Mouse (Mus musculus) neural tube, embryonic 14.5 days (tissue): ENCODE data around the gene Ethe1. TPM values are rescaled to one million over a fixed set of nuclear protein-coding genes. Genes with fewer than 3 reads are reported as not detected.
A peak's percentile ranks its signal among the peaks of the same experiment; 100 is the strongest.

Source experiments
- ATAC-seq: fragments of 200-750 bp; cut with Nextera tagmentation; 2 replicates; pipeline ENCODE4 v1.8.0; 2017; ENCODE audit warnings: low read depth, mild to moderate bottlenecking, moderate TSS enrichment, moderate library complexity
- H3K27ac ChIP-seq: fragments of 300-500 bp; sonication (generic); 2 replicates; pipeline ENCODE4 v1.5.1; 2014; ENCODE audit warnings: low read depth, mild to moderate bottlenecking, control low read depth, low read length, moderate library complexity, mixed read lengths
- H3K27me3 ChIP-seq: fragments of 300-500 bp; sonication (generic); 2 replicates; pipeline ENCODE4 v1.6.1; 2014; ENCODE audit warnings: low read length; ENCODE audit not compliant: control insufficient read depth, insufficient read depth
- H3K36me3 ChIP-seq: fragments of 300-500 bp; sonication (generic); 2 replicates; pipeline ENCODE4 v1.6.1; 2014; ENCODE audit warnings: low read length, mixed read lengths; ENCODE audit not compliant: control insufficient read depth, insufficient read depth
- H3K4me1 ChIP-seq: fragments of 300-500 bp; sonication (generic); 2 replicates; pipeline ENCODE4 v1.6.1; 2014; ENCODE audit warnings: low read length; ENCODE audit not compliant: control insufficient read depth, insufficient read depth
- H3K4me2 ChIP-seq: fragments of 300-500 bp; sonication (generic); 2 replicates; pipeline ENCODE4 v1.6.1; 2014; ENCODE audit warnings: mild to moderate bottlenecking, low read depth, low read length, control low read depth
- H3K4me3 ChIP-seq: fragments of 300-500 bp; sonication (generic); 2 replicates; pipeline ENCODE4 v1.5.1; 2014; ENCODE audit warnings: low read depth, low read length, control low read depth, mixed read lengths
- H3K9ac ChIP-seq: fragments of 300-500 bp; sonication (generic); replicated peaks from 2 replicates; pipeline ENCODE4 v1.6.1; 2014; ENCODE audit warnings: low read depth, mild to moderate bottlenecking, control low read depth, low read length, mixed read lengths
- H3K9me3 ChIP-seq: fragments of 300-500 bp; sonication (generic); 2 replicates; pipeline ENCODE4 v1.6.1; 2016; ENCODE audit warnings: low read length; ENCODE audit not compliant: control insufficient read depth
- WGBS: fragments of 180-500 bp; shearing (Covaris S2); extraction: QIAGEN DNeasy Blood & Tissue Kit; methylation state at CpG from one replicate; pipeline ENCODE4 v1.1.7; 2014; 5-methylcytosine and 5-hydroxymethylcytosine counted together
- polyA plus RNA-seq: library from polyadenylated mRNA; unstranded; fragments of >200 nt; fragmentation: Nextera tagmentation; extraction: Ambion mirVana; gene quantifications from 2 replicates; pipeline ENCODE4 v1.2.1, GENCODE M21; 2014

Gene Ethe1
- polyA plus RNA-seq, 1 experiment from 2014 or later: 27.9 TPM

- Histone ChIP-seq H3K4me3 (no peak overlapping the region), H3K27me3 (no peaks in the 10 kb centered on the region), H3K9me3 (no peaks in the 10 kb centered on the region), H3K4me2 (no peak overlapping the region), H3K9ac (no peak overlapping the region), H3K36me3 (peaks cover 10% of the 10 kb centered on the region), H3K27ac (no peak overlapping the region), H3K4me1 (no peaks in the 10 kb centered on the region)
- WGBS: 89% methylated on average over 4 of the region's 4 CpGs
- no peak for ATAC-seq
These were observed 18.8 kb upstream of the Ethe1 start for GRCm38 (mm10) chr7:24568512-24568911.

GRCm38 (mm10) chr7:24571071-24571470 is 16.3 kb upstream of the Ethe1 start:
- H3K4me2 ChIP-seq: no peak overlapping the region
- no peaks in the 10 kb centered on the region for H3K4me1 ChIP-seq
- no peak overlapping the region for H3K4me3 ChIP-seq
- no peaks in the 10 kb centered on the region for H3K9me3 ChIP-seq
- no peak overlapping the region for H3K9ac ChIP-seq
- no peak overlapping the region for H3K27ac ChIP-seq
- no peak for ATAC-seq
- H3K27me3 ChIP-seq: no peaks in the 10 kb centered on the region
- peaks cover 10% of the 10 kb centered on the region for H3K36me3 ChIP-seq
- WGBS: 90% methylated on average over 4 of the region's 4 CpGs

DNA sequence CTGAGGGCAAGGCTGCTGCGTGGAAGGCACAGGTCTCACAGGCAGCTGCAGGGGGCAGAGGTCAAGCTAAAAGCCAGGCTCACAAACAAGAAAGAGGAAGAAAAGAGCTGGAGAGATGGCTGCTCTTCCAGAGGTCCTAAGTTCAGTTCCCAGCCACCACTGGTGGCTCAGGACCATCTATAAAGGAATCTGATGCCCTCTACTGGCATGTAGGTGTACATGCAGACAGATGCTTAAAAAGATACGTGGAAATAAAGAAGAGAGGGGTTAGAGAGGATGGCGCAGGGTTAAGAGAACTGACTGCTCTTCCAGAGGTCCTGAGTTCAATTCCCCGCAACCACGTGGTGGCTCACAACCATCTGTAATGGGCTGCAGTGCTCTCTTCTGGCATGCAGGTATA is 14.9 kb upstream of the Ethe1 start:
- Histone ChIP-seq H3K4me1 (no peaks in the 10 kb centered on the region), H3K4me3 (no peak overlapping the region), H3K4me2 (no peak overlapping the region), H3K27ac (no peak overlapping the region), H3K27me3 (no peaks in the 10 kb centered on the region), H3K9ac (no peak overlapping the region), H3K36me3 (peaks cover 4% of the 10 kb centered on the region; the same call in 1 of the 2 replicates), H3K9me3 (no peaks in the 10 kb centered on the region)
- ATAC-seq: no peak
- 51% methylated on average over 5 of the region's 5 CpGs for WGBS

DNA sequence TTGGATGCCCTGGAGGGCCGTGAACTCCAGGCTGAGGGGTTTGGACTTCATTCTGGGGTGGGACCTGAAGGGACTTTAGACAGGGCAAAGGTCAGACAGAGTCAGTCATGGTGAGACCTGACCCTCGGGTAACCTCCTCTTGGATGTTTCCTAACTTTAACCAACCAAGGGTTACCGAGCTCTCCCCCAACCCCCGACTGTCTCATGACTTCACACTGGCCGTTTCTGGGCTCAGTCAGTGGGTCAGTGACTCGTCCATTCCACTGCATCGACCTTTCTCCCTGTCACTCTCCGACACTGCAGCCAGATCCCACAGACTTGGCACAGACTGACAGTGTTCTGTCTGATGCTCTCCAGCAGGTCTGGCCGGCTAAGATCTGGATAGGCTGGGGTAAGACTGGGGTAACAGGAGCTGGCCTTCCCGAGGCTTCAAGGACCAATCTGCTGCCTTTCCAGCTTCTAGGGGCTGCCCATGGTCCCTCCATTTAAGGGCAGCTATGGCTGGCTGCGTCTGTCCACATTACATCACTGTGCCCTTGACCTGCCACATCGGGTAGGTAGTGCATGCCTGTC is 13.0 kb upstream of the Ethe1 start:
- Histone ChIP-seq H3K9me3 (no peaks in the 10 kb centered on the region), H3K4me1 (no peaks in the 10 kb centered on the region), H3K27ac (no peak overlapping the region), H3K4me3 (no peak overlapping the region), H3K27me3 (no peaks in the 10 kb centered on the region), H3K4me2 (no peak overlapping the region), H3K36me3 (no peaks in the 10 kb centered on the region), H3K9ac (no peak overlapping the region)
- ATAC-seq: no peak
- WGBS: 64% methylated on average over 12 of the region's 12 CpGs

- no peak overlapping the region for H3K4me2 ChIP-seq
- WGBS: 95% methylated on average over 10 of the region's 10 CpGs
- no peaks in the 10 kb centered on the region for H3K9me3 ChIP-seq
- ATAC-seq: no peak
- H3K9ac ChIP-seq: no peak overlapping the region
- no peak overlapping the region for H3K27ac ChIP-seq
- no peaks in the 10 kb centered on the region for H3K4me1 ChIP-seq
- no peaks in the 10 kb centered on the region for H3K27me3 ChIP-seq
- H3K4me3 ChIP-seq: no peak overlapping the region
- no peaks in the 10 kb centered on the region for H3K36me3 ChIP-seq
These were observed 9.5 kb upstream of the Ethe1 start for GRCm38 (mm10) chr7:24577811-24578210.

- Histone ChIP-seq H3K27ac (no peak overlapping the region), H3K36me3 (no peaks in the 10 kb centered on the region), H3K9me3 (no peaks in the 10 kb centered on the region), H3K4me1 (no peaks in the 10 kb centered on the region), H3K4me3 (no peak overlapping the region), H3K27me3 (peaks cover 17% of the 10 kb centered on the region), H3K4me2 (no peak overlapping the region), H3K9ac (no peak overlapping the region)
- no peak for ATAC-seq
- 91% methylated on average over 6 of the region's 6 CpGs for WGBS
These were observed 2.5 kb upstream of the Ethe1 start for GRCm38 (mm10) chr7:24584876-24585275.

DNA sequence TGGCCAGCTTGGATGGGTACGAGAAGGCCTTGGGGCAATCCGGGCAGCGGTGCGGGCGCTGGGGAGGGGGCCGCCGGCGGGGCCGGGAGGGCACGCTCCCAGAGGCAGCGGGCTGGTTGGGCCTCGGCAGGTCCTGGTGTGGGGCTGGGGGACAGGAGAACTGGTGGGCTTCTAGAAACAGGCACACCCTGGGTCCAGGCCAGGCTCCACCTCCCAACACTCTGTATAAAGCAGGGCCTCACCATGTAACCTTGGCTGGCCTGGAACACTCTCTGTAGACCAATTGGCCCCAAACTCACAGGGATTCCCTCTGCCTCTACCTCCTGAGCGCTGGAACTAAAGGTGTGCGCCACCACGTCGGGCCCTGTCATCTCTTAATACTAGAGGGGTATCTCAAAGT is 1.3 kb upstream of the Ethe1 start:
- peak; percentile 19; the same call in 1 of the 2 replicates for ATAC-seq
- no peak overlapping the region for H3K27ac ChIP-seq
- no peak overlapping the region for H3K4me2 ChIP-seq
- no peaks in the 10 kb centered on the region for H3K36me3 ChIP-seq
- no peak overlapping the region for H3K9ac ChIP-seq
- peaks cover 17% of the 10 kb centered on the region for H3K27me3 ChIP-seq
- no peaks in the 10 kb centered on the region for H3K4me1 ChIP-seq
- H3K9me3 ChIP-seq: no peaks in the 10 kb centered on the region
- WGBS: 46% methylated on average over 16 of the region's 16 CpGs
- no peak overlapping the region for H3K4me3 ChIP-seq

GRCm38 (mm10) chr7:24586828-24587227 is 515 bp upstream of the Ethe1 start:
- Histone ChIP-seq H3K4me3 (peak overlapping the region; percentile 51), H3K4me1 (no peaks in the 10 kb centered on the region), H3K4me2 (peak overlapping the region; percentile 68), H3K27ac (no peak overlapping the region), H3K9ac (peak overlapping the region; percentile 71), H3K27me3 (peaks cover 17% of the 10 kb centered on the region), H3K36me3 (no peaks in the 10 kb centered on the region), H3K9me3 (no peaks in the 10 kb centered on the region)
- WGBS: 8% methylated on average over 8 of the region's 8 CpGs
- peak; percentile 60 for ATAC-seq

DNA sequence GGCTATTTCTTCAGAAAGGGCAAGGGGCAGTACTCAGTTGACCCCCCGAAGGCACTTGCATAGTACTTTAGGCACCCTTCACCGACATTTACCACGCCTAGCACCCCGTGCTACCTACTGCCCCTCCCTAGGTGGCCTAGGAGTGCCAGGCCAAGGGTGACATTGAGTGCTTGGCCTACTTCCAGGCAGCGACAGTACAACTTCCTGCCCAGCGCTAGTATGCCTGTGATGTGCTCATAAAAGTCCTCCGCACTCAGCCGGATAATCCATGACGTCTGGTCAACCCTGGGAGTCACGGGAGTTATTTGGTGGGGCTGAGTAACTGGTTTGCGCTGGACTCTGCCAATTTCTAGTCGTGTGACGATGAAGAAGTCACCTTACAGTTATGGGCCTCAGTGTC is 993 bp downstream of the Ethe1 start:
- H3K27ac ChIP-seq: no peak overlapping the region
- WGBS: 85% methylated on average over 13 of the region's 13 CpGs
- no peaks in the 10 kb centered on the region for H3K9me3 ChIP-seq
- H3K4me1 ChIP-seq: peaks cover under 1% of the 10 kb centered on the region; the same call in 1 of the 2 replicates
- no peak overlapping the region for H3K4me3 ChIP-seq
- no peak overlapping the region for H3K9ac ChIP-seq
- H3K27me3 ChIP-seq: peaks cover 17% of the 10 kb centered on the region
- H3K36me3 ChIP-seq: no peaks in the 10 kb centered on the region
- no peak overlapping the region for H3K4me2 ChIP-seq
- ATAC-seq: no peak
